Mouse (Mus musculus) adrenal gland, adult 8-10 months (tissue): ENCODE data around the gene Bmp6. TPM values are rescaled to one million over a fixed set of nuclear protein-coding genes. Genes with fewer than 3 reads are reported as not detected.

Experiments used
- DNase-seq: peaks from one replicate; pipeline ENCODE4 v3.0.0; 2022
- total RNA-seq, 4 experiments: library from RNA; stranded (reverse); gene quantifications; 2 replicates each; pipeline ENCODE4 v1.2.4; 2022

Gene Bmp6
- total RNA-seq, 4 experiments from 2014 or later = 8.2 to 12.5 (median 9.7) TPM

DNA sequence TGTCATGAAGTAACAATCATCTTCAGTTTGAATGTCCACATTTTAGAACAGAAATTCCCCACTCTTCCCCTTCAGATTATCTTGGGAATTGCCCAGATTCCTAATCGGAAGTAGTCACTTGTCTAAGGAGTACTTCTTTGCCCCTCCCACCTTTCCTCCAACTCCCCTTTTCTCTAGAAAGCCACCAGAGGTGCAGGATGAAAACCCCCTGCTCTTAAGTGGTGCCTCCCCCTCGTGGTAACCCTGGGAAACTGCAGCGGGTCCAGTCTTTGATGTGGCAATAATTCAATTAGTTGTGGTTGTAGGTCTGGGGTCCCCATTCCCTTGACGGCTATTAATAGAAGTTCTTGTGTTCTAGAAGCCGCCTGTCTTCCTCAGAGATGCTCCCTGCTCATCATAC, 93.0 kb downstream of the Bmp6 start:
- DNase-seq = no peak

GRCm38 (mm10) chr13:38440240-38440639, 95.3 kb downstream of the Bmp6 start:
- DNase-seq = no peak

DNA sequence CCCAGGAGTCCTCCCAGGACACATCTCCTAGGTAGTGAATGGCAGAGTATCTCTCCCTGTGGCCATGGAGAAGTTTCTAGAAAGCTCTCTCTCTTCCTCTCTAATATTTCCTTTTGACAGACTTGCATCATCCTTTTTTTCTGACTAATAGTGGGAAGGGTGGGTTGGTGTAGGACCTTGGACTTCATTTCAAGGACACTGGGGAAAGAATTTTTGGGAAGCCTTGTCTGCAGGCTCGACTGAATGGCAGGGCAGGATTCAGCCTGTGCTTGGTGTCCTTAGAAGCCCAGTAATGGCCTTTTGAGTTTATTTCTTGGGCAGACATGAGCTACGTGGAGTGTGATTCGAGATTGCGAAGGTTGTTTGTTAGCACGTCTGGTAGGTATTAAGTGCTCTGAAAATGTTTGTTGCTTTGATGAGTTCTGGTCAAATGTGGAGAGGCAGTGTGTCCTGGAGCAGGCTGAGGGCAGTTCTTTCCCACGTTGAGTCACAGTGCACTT, 103.7 kb downstream of the Bmp6 start:
- DNase-seq = peak; percentile 38

DNA sequence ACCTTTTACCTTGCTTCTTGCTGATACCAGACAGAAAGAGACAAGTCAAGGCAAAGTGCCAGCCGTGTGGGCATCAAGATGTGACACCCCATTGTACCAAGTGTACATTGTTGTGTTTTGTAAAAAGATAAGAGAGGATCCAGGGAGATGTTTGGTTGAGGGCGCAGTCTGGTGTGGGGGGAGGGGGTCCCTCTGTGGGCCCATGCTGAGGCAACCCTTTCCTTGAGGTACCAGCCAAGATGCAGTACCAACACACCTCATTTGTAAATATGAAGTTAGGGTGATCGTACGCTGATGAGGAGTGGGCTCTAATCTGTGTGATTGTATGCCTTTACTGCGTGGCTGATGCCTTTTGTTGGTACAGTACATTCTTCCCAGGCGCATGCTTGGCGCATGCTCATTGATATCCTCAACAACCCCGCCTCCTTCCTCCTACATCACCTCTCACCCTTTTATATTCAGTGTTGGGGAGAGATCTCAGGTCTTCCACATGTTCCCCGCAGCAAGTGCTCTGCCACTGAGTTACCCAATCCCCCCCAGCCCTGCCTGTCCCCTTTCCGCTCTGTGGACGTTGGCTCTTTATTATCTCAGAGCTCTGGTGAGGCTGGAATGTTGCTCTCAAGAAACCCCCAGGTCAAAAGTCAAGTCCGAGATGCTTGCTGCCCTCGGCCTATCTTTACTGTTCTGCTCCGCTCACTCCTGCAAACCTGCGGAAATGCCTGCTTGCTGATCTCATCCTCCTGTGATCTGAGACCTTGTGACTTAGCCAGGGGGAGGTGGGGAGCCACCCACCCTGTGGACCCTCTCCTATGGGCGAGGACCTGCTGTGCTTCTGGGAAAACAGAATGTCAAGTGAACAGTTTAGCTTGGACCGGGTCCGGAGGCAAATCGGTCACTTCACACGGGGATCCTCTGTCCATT, 105.4 kb downstream of the Bmp6 start:
- DNase-seq = no peak

- no peak for DNase-seq
Measured at GRCm38 (mm10) chr13:38451446-38451845, 106.5 kb downstream of the Bmp6 start.

- DNase-seq = no peak
Measured at GRCm38 (mm10) chr13:38463410-38463809, 118.5 kb downstream of the Bmp6 start.

GRCm38 (mm10) chr13:38470882-38471281, 126.0 kb downstream of the Bmp6 start:
- no peak for DNase-seq

GRCm38 (mm10) chr13:38472636-38473035, 127.7 kb downstream of the Bmp6 start:
- no peak for DNase-seq

- no peak for DNase-seq
Measured at GRCm38 (mm10) chr13:38473497-38473896, 128.6 kb downstream of the Bmp6 start.

GRCm38 (mm10) chr13:38476936-38477335, 132.0 kb downstream of the Bmp6 start:
- no peak for DNase-seq

- DNase-seq = no peak
Measured at GRCm38 (mm10) chr13:38481021-38481420, 136.1 kb downstream of the Bmp6 start.

- no peak for DNase-seq
Measured at GRCm38 (mm10) chr13:38484701-38485100, 139.8 kb downstream of the Bmp6 start.

DNA sequence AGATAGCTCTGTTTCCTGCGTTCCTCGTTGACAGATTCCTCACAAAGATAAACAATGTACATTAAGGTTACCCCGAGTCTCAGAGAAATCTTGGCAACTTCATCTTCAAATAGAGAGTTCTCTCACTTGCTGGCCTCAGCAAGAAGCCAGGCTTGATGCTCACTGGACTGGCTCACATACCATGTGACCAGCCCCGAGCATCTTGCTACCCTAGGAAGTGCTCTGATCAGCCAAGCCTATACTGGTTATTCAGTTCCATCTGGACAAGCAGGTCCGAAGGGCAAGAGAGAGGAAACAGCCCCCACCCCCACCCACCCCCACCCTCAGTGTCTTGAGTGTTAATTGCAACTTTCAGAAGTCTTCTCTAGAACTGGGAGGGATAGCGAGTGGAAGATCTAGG, 141.9 kb downstream of the Bmp6 start:
- no peak for DNase-seq

DNA sequence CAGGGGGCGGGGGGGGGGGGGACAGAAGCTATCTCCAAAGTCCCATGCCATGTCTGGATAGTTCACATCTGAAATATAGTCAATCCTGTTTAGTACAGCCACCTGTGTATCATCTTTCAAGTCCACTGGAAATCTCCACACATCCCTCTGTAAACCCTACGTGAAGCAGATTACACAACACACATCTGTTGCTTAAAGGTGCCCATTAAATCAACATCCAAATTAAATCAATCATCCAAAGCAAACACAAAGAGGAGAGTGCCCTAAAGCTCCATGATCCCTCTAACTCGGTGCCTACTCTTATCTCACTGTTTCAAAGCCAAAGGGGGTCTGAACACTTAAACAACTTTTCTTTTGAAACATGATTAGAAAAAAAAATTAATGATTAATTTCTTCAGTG, 151.8 kb downstream of the Bmp6 start:
- no peak for DNase-seq

DNA sequence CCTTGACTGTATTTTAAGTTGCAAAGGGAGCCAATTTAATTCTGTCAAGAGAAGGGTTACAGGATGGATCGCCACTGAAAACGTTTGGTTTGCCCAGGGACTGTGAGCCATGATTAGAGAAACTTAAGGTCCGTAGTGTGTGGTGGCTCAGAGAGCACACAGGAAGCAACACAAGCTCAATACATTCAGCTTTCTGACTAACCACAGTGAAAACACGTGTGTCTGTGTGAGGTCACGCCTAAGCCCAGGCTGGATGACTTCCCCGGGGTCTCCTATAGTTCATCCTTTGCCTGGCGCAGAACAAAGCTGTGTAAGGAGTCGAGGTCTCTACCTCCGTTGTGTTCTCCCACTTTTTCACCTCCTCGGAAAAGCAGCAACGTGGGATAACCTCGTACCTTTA, 156.4 kb downstream of the Bmp6 start:
- DNase-seq = no peak

- DNase-seq = peak; percentile 74
Measured at GRCm38 (mm10) chr13:38503137-38503849, 158.4 kb downstream of the Bmp6 start.

DNA sequence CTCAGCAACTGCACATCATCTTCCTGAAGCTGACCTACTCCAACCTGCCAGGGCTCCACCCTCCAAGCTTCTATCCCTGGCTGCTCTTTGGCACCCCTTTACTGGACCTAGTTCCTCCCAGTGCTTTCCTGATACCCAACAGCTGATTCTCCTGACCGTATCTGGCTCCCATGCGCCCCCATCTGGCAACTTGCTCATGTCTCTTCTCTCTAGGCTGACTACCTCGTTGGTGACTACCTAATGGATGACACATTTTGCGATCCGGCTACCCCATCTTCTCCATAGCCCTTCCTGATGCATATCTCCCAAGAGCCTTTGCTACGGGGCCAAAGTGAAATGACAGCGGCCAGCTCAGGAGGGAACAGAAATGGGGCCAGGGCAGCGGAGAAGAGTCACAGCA, 161.4 kb downstream of the Bmp6 start:
- DNase-seq = no peak

DNA sequence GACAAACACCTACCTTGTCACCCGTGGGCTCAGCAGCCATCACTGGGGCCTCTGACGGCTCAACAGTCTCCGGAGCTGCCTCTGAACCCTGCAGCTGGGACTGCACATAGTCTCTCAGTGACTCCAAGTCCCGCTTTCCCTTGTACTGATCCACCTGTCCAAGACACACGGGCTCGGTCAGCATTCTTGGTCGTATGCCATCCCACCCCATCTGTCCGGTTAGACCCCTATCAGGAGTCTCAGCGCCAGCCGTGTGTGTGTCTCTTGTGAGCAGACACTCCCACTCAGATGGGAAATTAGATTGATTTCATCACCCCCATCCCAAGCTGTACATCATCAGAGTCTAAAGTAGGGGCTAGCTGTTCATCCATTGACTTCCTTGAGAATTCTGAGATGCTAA, 162.0 kb downstream of the Bmp6 start:
- DNase-seq = no peak

- no peak for DNase-seq
Measured at GRCm38 (mm10) chr13:38509681-38510341, 164.9 kb downstream of the Bmp6 start.

DNA sequence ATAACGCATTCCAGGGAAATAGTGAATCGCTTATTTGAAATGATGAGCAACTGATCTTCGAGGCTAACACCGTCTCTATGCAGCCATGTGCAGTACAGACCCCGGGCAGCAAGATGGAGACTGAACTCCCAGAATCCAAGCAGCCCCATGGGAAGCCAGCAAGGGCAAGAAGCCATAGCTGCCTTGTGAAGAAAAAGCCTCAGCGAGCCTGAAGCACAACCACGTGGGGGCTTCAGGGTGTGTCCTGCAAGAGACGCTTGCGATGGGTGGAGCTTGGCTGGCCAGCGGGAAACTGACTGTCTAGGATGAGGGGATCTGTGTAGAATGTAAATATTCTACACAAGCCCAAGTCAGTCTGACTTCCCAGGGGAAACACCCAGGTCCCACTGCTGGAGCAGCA, 167.1 kb downstream of the Bmp6 start:
- DNase-seq = no peak

GRCm38 (mm10) chr13:38513921-38514320, 169.0 kb downstream of the Bmp6 start:
- DNase-seq = peak; percentile 74

- no peak for DNase-seq
Measured at GRCm38 (mm10) chr13:38515431-38515830, 170.5 kb downstream of the Bmp6 start.

DNA sequence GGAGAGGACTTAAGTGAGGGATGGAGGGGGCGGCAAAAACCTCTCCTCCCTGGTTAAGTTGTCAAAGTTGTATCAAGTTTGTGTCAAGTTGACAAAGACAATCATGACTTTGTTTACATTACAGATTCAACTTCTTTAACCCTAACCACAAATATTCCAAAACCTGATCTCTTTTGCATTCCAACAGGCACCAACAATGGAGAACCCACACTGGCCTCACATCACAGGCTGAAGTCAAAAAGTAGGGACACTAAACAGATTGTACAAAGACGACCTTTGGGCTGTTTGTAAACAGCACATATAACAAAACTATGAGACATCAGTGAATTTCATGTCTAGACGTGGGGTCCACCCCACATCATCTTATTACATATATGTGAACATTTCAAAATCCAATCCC, 170.9 kb downstream of the Bmp6 start:
- no peak for DNase-seq
